Mouse (Mus musculus) left cerebral cortex, postnatal 25 days (tissue): ENCODE measurements at regions not wholly inside any gene's neighbourhood (a gene's known extent, or its start where the extent isn't known, plus 50 kb on each side); places are given as distances from the start of the nearest gene placed in this dataset.
A peak's percentile ranks its signal among the peaks of the same experiment; 100 is the strongest.

Experiments used
- DNase-seq, 2 experiments: peaks; one replicate each; pipeline ENCODE4 v3.0.0; 2022; ENCODE audit warnings: low spot score in 2 of 2, mixed read lengths in 1 of 2
- intact Hi-C: fragments of 180-260 bp; cut with DNase I; formaldehyde crosslinking; loops from one replicate; pipeline ENCODE4 v1.15.1; 2025

DNA sequence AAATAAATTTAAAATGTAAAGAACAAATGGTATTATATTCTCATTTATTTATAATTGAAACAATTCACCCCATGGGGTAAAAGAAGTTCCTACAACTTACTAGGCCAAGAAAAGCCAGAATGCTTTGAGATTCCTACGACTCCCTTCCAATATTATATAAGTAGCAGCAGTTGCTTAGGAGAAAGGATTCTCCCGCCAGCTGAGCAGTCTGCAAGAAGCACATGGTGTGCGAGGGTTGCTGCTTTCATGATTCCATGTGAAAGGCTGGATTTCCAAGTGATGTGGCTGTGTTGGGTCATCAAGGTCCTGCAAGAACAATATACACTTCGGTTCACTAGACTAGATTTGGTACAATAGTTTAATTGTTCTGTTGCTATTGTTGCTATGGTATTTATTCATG is 659.6 kb upstream of the Kirrel3 start:
- intact Hi-C loops = loop anchor here (2.0 to 10.0 kb wide), 4 partner anchors 145 to 659 kb away; partner anchors contain the start of gene Kirrel3
- peak in 1 of 2 experiments; percentile 58 for DNase-seq

GRCm38 (mm10) chr9:33827409-33827808 is 658.3 kb upstream of the Kirrel3 start:
- peak in 1 of 2 experiments; percentile 85 for DNase-seq
- intact Hi-C loops = loop anchor here (2.0 to 10.0 kb wide), 4 partner anchors 147 to 657 kb away; partner anchors contain the start of gene Kirrel3

- intact Hi-C loops = no loop called here
- DNase-seq = no peak
These were observed 647.9 kb upstream of the Kirrel3 start for GRCm38 (mm10) chr9:33837666-33838380.

DNA sequence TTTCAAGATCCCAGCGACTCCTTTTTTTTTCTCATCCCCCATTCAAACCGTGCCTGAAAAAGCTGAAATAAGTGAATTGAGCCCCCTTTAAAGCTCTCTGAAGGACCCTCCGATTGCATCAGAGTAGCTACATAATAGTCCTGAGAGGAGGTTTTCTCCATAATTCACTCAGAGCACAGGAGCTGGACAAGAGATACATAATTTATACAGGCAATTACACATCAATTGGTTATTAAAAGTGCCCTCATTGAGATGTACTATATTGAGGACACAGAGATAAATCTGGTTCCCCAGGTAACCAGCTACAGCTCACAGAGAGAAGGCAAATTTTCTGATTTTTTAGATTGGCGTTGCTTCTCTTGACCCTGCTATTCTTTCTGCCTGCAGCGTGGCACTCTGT is 636.1 kb upstream of the Kirrel3 start:
- no peak for DNase-seq
- intact Hi-C loops = no loop called here

GRCm38 (mm10) chr9:33850024-33850423 is 635.7 kb upstream of the Kirrel3 start:
- DNase-seq = no peak

GRCm38 (mm10) chr9:33850993-33851392 is 634.7 kb upstream of the Kirrel3 start:
- DNase-seq = no peak
- intact Hi-C loops = no loop called here

More at GRCm38 (mm10) chr9:33850024-33850423, 635.7 kb upstream of the Kirrel3 start:
- intact Hi-C loops = no loop called here

- no peak for DNase-seq
- intact Hi-C loops = no loop called here
These were observed 629.5 kb upstream of the Kirrel3 start for GRCm38 (mm10) chr9:33856169-33856568.

DNA sequence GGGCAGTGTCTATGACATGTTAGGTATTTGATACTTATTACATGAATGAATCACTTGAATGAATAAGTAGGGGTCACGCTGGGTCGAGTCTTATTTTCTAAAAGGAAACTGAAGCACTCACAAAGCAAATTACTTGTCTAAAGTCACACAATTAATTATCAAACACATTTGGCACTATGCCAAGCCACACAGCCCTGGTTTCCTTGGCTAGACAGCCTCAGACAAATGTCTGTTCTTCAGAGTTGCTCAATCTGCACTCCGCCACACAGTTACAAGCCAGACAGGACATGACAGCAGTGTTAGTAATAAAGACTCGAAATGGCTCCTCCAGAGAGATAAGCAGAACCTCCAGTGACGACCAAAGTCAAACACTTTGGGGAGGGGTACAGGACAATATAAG is 627.2 kb upstream of the Kirrel3 start:
- DNase-seq = no peak
- intact Hi-C loops = no loop called here

DNA sequence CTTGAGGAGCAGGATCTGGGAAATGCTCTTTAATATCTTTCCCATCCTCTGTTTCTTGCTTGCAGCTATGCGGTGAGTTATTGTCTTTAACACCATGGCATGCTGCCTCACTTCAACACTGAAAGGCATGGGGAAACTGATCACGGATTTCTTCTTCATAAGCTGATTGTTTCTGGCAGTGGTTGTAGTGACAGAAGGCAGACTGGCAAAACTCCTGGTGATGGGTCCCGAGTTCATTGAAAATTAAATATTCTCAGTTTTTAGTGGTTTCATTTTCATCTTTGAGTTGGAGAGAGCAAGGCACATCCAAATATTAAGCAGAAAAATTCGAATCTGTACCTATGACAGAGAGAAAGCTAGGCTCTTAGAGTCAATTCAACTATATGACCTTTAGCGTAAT is 617.0 kb upstream of the Kirrel3 start:
- no peak for DNase-seq
- intact Hi-C loops = no loop called here

GRCm38 (mm10) chr9:33887279-33887678 is 598.4 kb upstream of the Kirrel3 start:
- DNase-seq = no peak
- intact Hi-C loops = no loop called here

GRCm38 (mm10) chr9:33892001-33892400 is 593.7 kb upstream of the Kirrel3 start:
- intact Hi-C loops = no loop called here
- DNase-seq = no peak

GRCm38 (mm10) chr9:33901313-33902076 is 584.2 kb upstream of the Kirrel3 start:
- intact Hi-C loops = no loop called here
- no peak for DNase-seq

- intact Hi-C loops = no loop called here
- peak in 1 of 2 experiments; percentile 9 for DNase-seq
These were observed 581.6 kb upstream of the Kirrel3 start for GRCm38 (mm10) chr9:33903991-33904570.

- intact Hi-C loops = no loop called here
These were observed 570.8 kb upstream of the Kirrel3 start for GRCm38 (mm10) chr9:33914919-33915318.

DNA sequence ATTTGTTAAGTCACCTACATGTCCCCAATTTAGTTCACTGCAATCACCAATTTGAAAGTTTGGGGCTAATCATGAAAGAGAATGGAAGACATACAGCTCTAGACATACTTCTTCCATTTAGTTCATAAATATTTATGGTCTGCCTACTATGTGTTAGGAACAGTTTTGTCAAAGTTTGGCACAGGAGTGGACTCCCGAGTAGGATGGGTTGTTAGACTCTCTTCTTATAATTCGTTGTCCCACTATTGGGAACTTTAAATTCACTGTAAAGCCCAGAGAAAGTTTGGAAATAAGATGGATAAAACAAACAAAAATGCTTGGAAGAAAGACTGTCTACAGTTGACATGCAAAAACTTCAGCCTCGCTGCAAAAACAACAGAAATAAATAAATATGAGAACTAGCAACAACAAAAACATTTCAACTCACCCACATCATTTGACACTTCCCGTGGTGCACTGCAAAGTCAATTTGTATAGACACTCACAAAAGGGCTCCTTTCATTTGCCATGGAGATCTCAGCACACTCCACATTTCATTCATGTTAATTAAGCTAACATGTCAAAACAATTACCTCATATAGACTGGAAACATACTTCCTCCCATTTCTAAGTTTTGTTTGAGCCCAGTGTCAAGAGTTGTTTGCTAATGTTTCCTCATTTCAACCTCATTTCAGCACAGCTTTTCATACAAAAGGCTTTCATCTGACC is 570.2 kb upstream of the Kirrel3 start:
- no peak for DNase-seq

More at GRCm38 (mm10) chr9:33914919-33915318, 570.8 kb upstream of the Kirrel3 start:
- no peak for DNase-seq

DNA sequence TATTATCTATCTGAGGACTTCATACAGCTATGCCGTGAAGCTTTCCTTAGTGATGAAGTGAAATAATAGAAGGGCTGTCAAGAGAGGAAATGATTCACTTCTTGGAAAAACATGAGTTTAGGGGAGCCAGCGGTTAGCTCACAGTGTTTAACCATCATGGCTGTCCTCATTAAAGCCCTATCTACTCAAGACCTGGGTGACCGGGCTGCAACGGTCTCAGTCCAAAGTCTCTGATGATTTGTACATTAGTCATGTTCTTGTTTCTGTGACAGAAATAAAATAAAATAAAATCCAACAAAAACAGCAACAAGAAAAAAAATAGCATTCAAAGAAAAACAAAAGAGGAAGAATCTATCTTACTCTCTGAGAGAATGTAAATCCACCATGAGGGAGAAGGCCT is 555.4 kb upstream of the Kirrel3 start:
- no peak for DNase-seq
- intact Hi-C loops = no loop called here

More for the DNA sequence above, 570.2 kb upstream of the Kirrel3 start:
- intact Hi-C loops = no loop called here

- no peak for DNase-seq
- intact Hi-C loops = no loop called here
These were observed 551.6 kb upstream of the Kirrel3 start for GRCm38 (mm10) chr9:33934071-33934470.

DNA sequence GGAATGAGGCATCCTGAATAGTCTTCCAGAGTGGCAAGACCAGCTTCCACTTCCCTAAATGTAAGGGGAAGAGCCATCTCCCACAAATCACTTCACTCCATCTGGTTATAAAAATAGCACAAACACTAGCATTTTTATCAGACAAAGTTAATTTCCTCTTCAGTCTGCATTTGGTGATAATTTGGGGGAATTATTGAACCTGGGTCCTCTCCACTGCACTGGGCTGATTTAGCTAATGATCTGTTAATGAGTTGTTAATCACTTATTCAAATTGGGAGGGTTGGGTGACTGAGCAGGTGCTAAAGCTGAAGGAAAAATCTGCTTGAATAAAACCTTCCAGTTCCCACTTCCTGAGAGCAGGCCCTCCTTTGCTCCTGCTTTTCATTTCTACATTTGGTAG is 531.4 kb upstream of the Kirrel3 start:
- DNase-seq = no peak
- intact Hi-C loops = no loop called here
